Mouse (Mus musculus) E14TG2a.4 (cell line): ENCODE measurements around the gene Speer4d.
"Not testable (repeated sequence)": the region's sequence is repeated elsewhere in the genome, so short reads cannot be mapped to it uniquely, and the experiment has no call there.

Experiments
- CTCF ChIP-seq: conservative IDR thresholded peaks from 2 replicates; pipeline ENCODE4 v1.5.1; 2014; ENCODE audit warnings: low read length
- NANOG ChIP-seq: IDR thresholded peaks from 2 replicates; pipeline ENCODE4 v1.6.1; 2014; ENCODE audit warnings: borderline replicate concordance, low read length, mixed read lengths
- POU5F1 ChIP-seq: IDR thresholded peaks from 2 replicates; pipeline ENCODE4 v1.6.1; 2014; ENCODE audit warnings: low read length, borderline replicate concordance

DNA sequence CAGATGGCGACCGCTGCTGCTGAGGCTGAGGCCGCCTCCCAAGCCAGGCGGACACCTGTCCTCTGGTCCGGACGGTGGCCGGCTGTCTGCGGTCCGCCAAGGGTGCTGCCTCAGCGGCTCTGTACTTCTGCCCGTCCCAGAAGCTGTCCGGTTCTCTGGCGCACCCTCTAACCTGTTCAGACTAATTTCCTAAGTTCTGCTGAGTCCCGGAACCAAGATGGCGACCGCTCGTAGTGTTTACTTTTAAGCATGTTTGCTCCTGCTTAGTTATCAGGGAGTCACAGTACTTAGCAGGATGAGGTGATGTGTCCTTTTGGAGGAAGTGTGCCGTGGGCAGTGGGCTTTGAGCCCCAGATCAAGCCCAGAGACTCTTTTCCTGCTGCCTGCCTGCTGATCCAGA lies 51.9 kb downstream of the Speer4d start:
- TF ChIP-seq CTCF, POU5F1, NANOG: not testable (repeated sequence)
